Mouse (Mus musculus) right cerebral cortex, postnatal 36 days (tissue): ENCODE measurements around the gene Cobll1.

Experiments
- DNase-seq, 2 experiments: peaks; one replicate each; pipeline ENCODE4 v3.0.0; 2022; ENCODE audit warnings: low spot score in 2 of 2, mixed read lengths in 1 of 2

Gene Cobll1

GRCm38 (mm10) chr2:65237116-65237515, 2.1 kb downstream of the Cobll1 start:
- DNase-seq: no peak

GRCm38 (mm10) chr2:65236644-65237043, 2.6 kb downstream of the Cobll1 start:
- DNase-seq: no peak

- DNase-seq: no peak
These were observed 6.3 kb downstream of the Cobll1 start for GRCm38 (mm10) chr2:65232756-65233535.

GRCm38 (mm10) chr2:65228426-65228825, 10.8 kb downstream of the Cobll1 start:
- DNase-seq: no peak

GRCm38 (mm10) chr2:65227898-65228290, 11.3 kb downstream of the Cobll1 start:
- DNase-seq: no peak

GRCm38 (mm10) chr2:65227154-65227897, 11.9 kb downstream of the Cobll1 start:
- DNase-seq: no peak

GRCm38 (mm10) chr2:65226494-65226893, 12.7 kb downstream of the Cobll1 start:
- no peak for DNase-seq

GRCm38 (mm10) chr2:65223956-65224735, 15.1 kb downstream of the Cobll1 start:
- no peak for DNase-seq

- no peak for DNase-seq
These were observed 16.2 kb downstream of the Cobll1 start for GRCm38 (mm10) chr2:65223012-65223411.

- DNase-seq: no peak
These were observed 17.6 kb downstream of the Cobll1 start for GRCm38 (mm10) chr2:65221646-65222045.

GRCm38 (mm10) chr2:65220563-65220962, 18.6 kb downstream of the Cobll1 start:
- DNase-seq: no peak

GRCm38 (mm10) chr2:65219375-65220135, 19.6 kb downstream of the Cobll1 start:
- no peak for DNase-seq

GRCm38 (mm10) chr2:65218318-65218717, 20.9 kb downstream of the Cobll1 start:
- no peak for DNase-seq

GRCm38 (mm10) chr2:65217677-65218076, 21.5 kb downstream of the Cobll1 start:
- DNase-seq: no peak

- no peak for DNase-seq
These were observed 23.0 kb downstream of the Cobll1 start for GRCm38 (mm10) chr2:65216163-65216562.

GRCm38 (mm10) chr2:65214556-65214955, 24.6 kb downstream of the Cobll1 start:
- no peak for DNase-seq

- no peak for DNase-seq
These were observed 25.5 kb downstream of the Cobll1 start for GRCm38 (mm10) chr2:65213675-65214074.

GRCm38 (mm10) chr2:65211620-65212019, 27.6 kb downstream of the Cobll1 start:
- DNase-seq: no peak

- no peak for DNase-seq
These were observed 31.5 kb downstream of the Cobll1 start for GRCm38 (mm10) chr2:65207750-65208149.

- DNase-seq: no peak
These were observed 35.5 kb downstream of the Cobll1 start for GRCm38 (mm10) chr2:65203699-65204098.

- no peak for DNase-seq
These were observed 39.5 kb downstream of the Cobll1 start for GRCm38 (mm10) chr2:65199706-65200105.

- no peak for DNase-seq
These were observed 40.6 kb downstream of the Cobll1 start for GRCm38 (mm10) chr2:65198605-65199004.
